In genomic region chr4:32220961-32221360, GRCm38 (mm10) we compare ENCODE assay signal across 20 mouse cellular contexts. TPM values are rescaled to one million over a fixed set of nuclear protein-coding genes. Genes with fewer than 3 reads are reported as not detected.
A peak's percentile ranks its signal among the peaks of the same experiment; 100 is the strongest.
DNase-seq lines count a peak whose midpoint lies in the region; ATAC-seq and TF ChIP-seq lines count a peak whose summit lies in the region.
"Had no signal": no experiment of that assay in that cellular context is flagged by ENCODE, and none has a peak within 500 bp of the region (broad histone marks: within the 10 kb centered on the region; RNA-seq: fewer than 3 reads in every experiment).

No protein-coding gene starts in this region.

- H3K9me3 ChIP-seq in hindbrain, postnatal 0 days (ENCODE audit: low read length) = no peaks in the 10 kb centered on the region
- H3K9me3 ChIP-seq in hindbrain, embryonic 13.5 days = no peaks in the 10 kb centered on the region
- H3K9me3 ChIP-seq in midbrain, postnatal 0 days (ENCODE audit: low read length) = no peaks in the 10 kb centered on the region
- H3K9me3 ChIP-seq in midbrain, embryonic 15.5 days = no peaks in the 10 kb centered on the region
- H3K9me3 ChIP-seq: heart, embryonic 12.5 days; hindbrain, embryonic 15.5 days; liver, embryonic 12.5 days; midbrain, embryonic 10.5 days; neural tube, embryonic 15.5 days; stomach, embryonic 15.5 days had no signal

- H3K4me1 ChIP-seq in hindbrain, postnatal 0 days (ENCODE audit: insufficient read depth, low read length) = no peaks in the 10 kb centered on the region; the same call in none of the 2 replicates
- peaks cover 12% of the 10 kb centered on the region for H3K4me1 ChIP-seq in hindbrain, embryonic 13.5 days (replicated peaks)
- no peaks in the 10 kb centered on the region for H3K4me1 ChIP-seq in midbrain, postnatal 0 days (ENCODE audit: insufficient read depth, low read length)
- peaks cover 6% of the 10 kb centered on the region; the same call in 1 of the 2 replicates for H3K4me1 ChIP-seq in midbrain, embryonic 15.5 days
- H3K4me1 ChIP-seq: heart, embryonic 12.5 days; liver, embryonic 12.5 days; stomach, embryonic 15.5 days had no signal

- no peak overlapping the region for H3ac ChIP-seq in myocyte (ENCODE audit: control insufficient read depth, insufficient read length)

- WGBS in hindbrain, postnatal 0 days = 63% methylated on average over 6 of the region's 6 CpGs
- 77% methylated on average over 6 of the region's 6 CpGs for WGBS in hindbrain, embryonic 13.5 days
- WGBS in midbrain, postnatal 0 days = 75% methylated on average over 6 of the region's 6 CpGs
- whole genome bisulfite sequencing in midbrain, embryonic 15.5 days = 80% methylated on average over 6 of the region's 6 CpGs

- H3K27ac ChIP-seq in hindbrain, postnatal 0 days = no peak overlapping the region
- H3K27ac ChIP-seq in hindbrain, embryonic 13.5 days = no peak overlapping the region
- no peak overlapping the region for H3K27ac ChIP-seq in midbrain, postnatal 0 days (ENCODE audit: low read depth, low read length)
- H3K27ac ChIP-seq in midbrain, embryonic 15.5 days = no peak overlapping the region
- H3K27ac ChIP-seq: hindbrain, embryonic 15.5 days; liver, embryonic 12.5 days; midbrain, embryonic 10.5 days; neural tube, embryonic 15.5 days; stomach, embryonic 15.5 days had no signal

- no peak overlapping the region for H3K9ac ChIP-seq in hindbrain, postnatal 0 days (replicated peaks; ENCODE audit: low read length)
- no peak overlapping the region for H3K9ac ChIP-seq in hindbrain, embryonic 13.5 days
- no peak overlapping the region for H3K9ac ChIP-seq in midbrain, postnatal 0 days (replicated peaks; ENCODE audit: low read length, poor library complexity, severe bottlenecking)
- H3K9ac ChIP-seq in midbrain, embryonic 15.5 days = no peak overlapping the region
- H3K9ac ChIP-seq: heart, embryonic 12.5 days; hindbrain, embryonic 15.5 days; liver, embryonic 12.5 days; neural tube, embryonic 15.5 days; stomach, embryonic 15.5 days had no signal

- no peak for TF ChIP-seq CTCF in hindbrain, postnatal 0 days (IDR thresholded peaks at IDR 0.05; ENCODE audit: low read depth)
- TF ChIP-seq CTCF in midbrain, postnatal 0 days (IDR thresholded peaks at IDR 0.05) = no peak

- DNase-seq in cerebellum, postnatal 10 days = peak; percentile 75 to 78
- peak; percentile 23 for DNase-seq in hindbrain, postnatal 0 days (ENCODE audit: low spot score)
- DNase-seq in midbrain, postnatal 0 days (ENCODE audit: low spot score) = peak; percentile 34
- no peak for DNase-seq in right cerebral cortex, postnatal 14 days
- DNase-seq: adrenal gland, postnatal 10 days; cerebellum, adult 9-10 months; kidney, adult 18-20 months; kidney, postnatal 36 days; lung, postnatal 36 days; thymus, adult 2 months had no signal

- no peak for TF ChIP-seq POLR2A in myocyte (IDR thresholded peaks at IDR 0.05; ENCODE audit: insufficient read length, low read depth)

- H3K4me3 ChIP-seq in hindbrain, postnatal 0 days (ENCODE audit: low read length) = no peak overlapping the region
- H3K4me3 ChIP-seq in hindbrain, embryonic 13.5 days = no peak overlapping the region
- no peak overlapping the region for H3K4me3 ChIP-seq in midbrain, postnatal 0 days (ENCODE audit: low read depth, low read length)
- H3K4me3 ChIP-seq in midbrain, embryonic 15.5 days = no peak overlapping the region
- no peak overlapping the region for H3K4me3 ChIP-seq in myocyte
- H3K4me3 ChIP-seq: heart, embryonic 12.5 days; hindbrain, embryonic 15.5 days; liver, embryonic 12.5 days; midbrain, embryonic 10.5 days; neural tube, embryonic 15.5 days; stomach, embryonic 15.5 days had no signal

- H3K79me2 ChIP-seq in myocyte (ENCODE audit: control insufficient read depth, insufficient read depth) = no peaks in the 10 kb centered on the region

- H3K36me3 ChIP-seq in hindbrain, postnatal 0 days (ENCODE audit: insufficient read depth, low read length) = no peaks in the 10 kb centered on the region
- no peaks in the 10 kb centered on the region for H3K36me3 ChIP-seq in hindbrain, embryonic 13.5 days
- no peaks in the 10 kb centered on the region for H3K36me3 ChIP-seq in midbrain, postnatal 0 days (ENCODE audit: insufficient read depth, low read length)
- H3K36me3 ChIP-seq in midbrain, embryonic 15.5 days (replicated peaks) = no peaks in the 10 kb centered on the region
- H3K36me3 ChIP-seq in myocyte (ENCODE audit: control insufficient read depth, insufficient read depth) = no peaks in the 10 kb centered on the region
- H3K36me3 ChIP-seq: heart, embryonic 12.5 days; hindbrain, embryonic 15.5 days; liver, embryonic 12.5 days; midbrain, embryonic 10.5 days; neural tube, embryonic 15.5 days; stomach, embryonic 15.5 days had no signal

- H3K4me2 ChIP-seq in hindbrain, postnatal 0 days (ENCODE audit: low read depth, low read length) = no peak overlapping the region
- H3K4me2 ChIP-seq in hindbrain, embryonic 13.5 days = no peak overlapping the region
- H3K4me2 ChIP-seq in midbrain, postnatal 0 days (ENCODE audit: low read depth, low read length, poor library complexity, severe bottlenecking) = no peak overlapping the region
- H3K4me2 ChIP-seq in midbrain, embryonic 15.5 days = no peak overlapping the region
- peak overlapping the region; percentile 38 for H3K4me2 ChIP-seq in myocyte (ENCODE audit: low read depth)
- H3K4me2 ChIP-seq: heart, embryonic 12.5 days; hindbrain, embryonic 15.5 days; liver, embryonic 12.5 days; neural tube, embryonic 15.5 days; stomach, embryonic 15.5 days had no signal

- no peaks in the 10 kb centered on the region for H3K27me3 ChIP-seq in hindbrain, postnatal 0 days (ENCODE audit: insufficient read depth, low read length)
- no peaks in the 10 kb centered on the region for H3K27me3 ChIP-seq in hindbrain, embryonic 13.5 days
- no peaks in the 10 kb centered on the region for H3K27me3 ChIP-seq in midbrain, postnatal 0 days (ENCODE audit: insufficient read depth, low read length)
- no peaks in the 10 kb centered on the region for H3K27me3 ChIP-seq in midbrain, embryonic 15.5 days (replicated peaks)
- H3K27me3 ChIP-seq in myocyte (ENCODE audit: control insufficient read depth, insufficient read depth, insufficient read length) = no peaks in the 10 kb centered on the region
- H3K27me3 ChIP-seq: heart, embryonic 12.5 days; hindbrain, embryonic 15.5 days; neural tube, embryonic 15.5 days; stomach, embryonic 15.5 days had no signal

- ATAC-seq in cerebellum, adult (ENCODE audit: insufficient number of reproducible peaks, low FRiP score, low TSS enrichment) = no peak
- ATAC-seq in hindbrain, postnatal 0 days = no peak
- ATAC-seq in hindbrain, embryonic 13.5 days (ENCODE audit: low FRiP score) = no peak
- no peak for ATAC-seq in midbrain, postnatal 0 days (ENCODE audit: low FRiP score)
- ATAC-seq in midbrain, embryonic 15.5 days (replicated peaks) = no peak
- ATAC-seq: liver, embryonic 12.5 days had no signal

TF ChIP-seq in myocyte, 11 proteins besides CTCF, POLR2A, EP300 and RAD21:
- no peak for TF ChIP-seq SRF (IDR thresholded peaks at IDR 0.05; ENCODE audit: control insufficient read depth, insufficient read length, low read depth)
- no peak for TF ChIP-seq MAX (IDR thresholded peaks at IDR 0.05; ENCODE audit: low read depth)
- TF ChIP-seq TCF3 (IDR thresholded peaks at IDR 0.05; ENCODE audit: insufficient read length, low read depth) = no peak
- TF ChIP-seq CEBPB (IDR thresholded peaks at IDR 0.05; ENCODE audit: insufficient read depth, poor library complexity, severe bottlenecking) = no peak
- TF ChIP-seq TCF12 (IDR thresholded peaks at IDR 0.05; ENCODE audit: insufficient read depth, poor library complexity, severe bottlenecking) = no peak
- TF ChIP-seq REST (IDR thresholded peaks at IDR 0.05; ENCODE audit: insufficient read depth, insufficient read length) = no peak
- TF ChIP-seq E2F4 (IDR thresholded peaks at IDR 0.05; ENCODE audit: insufficient read depth) = no peak
- no peak for TF ChIP-seq MYOG (IDR thresholded peaks at IDR 0.05; ENCODE audit: control insufficient read depth in 1 of 3, insufficient read depth in 1 of 3, insufficient read length in 2 of 3, low read depth in 2 of 3)
- TF ChIP-seq USF1 (IDR thresholded peaks at IDR 0.05; ENCODE audit: low read depth) = no peak
- TF ChIP-seq MYOD1 (IDR thresholded peaks at IDR 0.05; ENCODE audit: control insufficient read depth in 1 of 3, insufficient read length in 2 of 3, low read depth in 2 of 3) = no peak

RNA-seq across cellular contexts. Expression of gene Bach2, which starts 17.6 kb away (rescaled TPM):
- total RNA-seq in hindbrain, postnatal 0 days (2014; rRNA removed) = 11.7 and 13.9 TPM in 2 replicates
- 12.6 and 14.7 TPM in 2 replicates for polyA plus RNA-seq in hindbrain, postnatal 0 days (2015; fragmentation: Nextera tagmentation; extraction: Ambion mirVana)
- polyA plus RNA-seq in hindbrain, embryonic 13.5 days (2015; fragmentation: Nextera tagmentation; extraction: Ambion mirVana) = 28.5 and 29.4 TPM in 2 replicates
- total RNA-seq in midbrain, postnatal 0 days (2014; rRNA removed) = 15.9 and 16.0 TPM in 2 replicates
- polyA plus RNA-seq in midbrain, postnatal 0 days (2015; fragmentation: Nextera tagmentation; extraction: Ambion mirVana) = 11.0 and 11.7 TPM in 2 replicates
- 22.3 and 25.3 TPM in 2 replicates for polyA plus RNA-seq in midbrain, embryonic 15.5 days (2015; fragmentation: Nextera tagmentation; extraction: Ambion mirVana)
- polyA plus RNA-seq in myocyte (2012; fragmentation: generic; extraction: Trizol) = 0.29 TPM
